Mouse (Mus musculus): ENCODE measurements around the gene Cyp11a1.

Cyp11a1 gene

DNA sequence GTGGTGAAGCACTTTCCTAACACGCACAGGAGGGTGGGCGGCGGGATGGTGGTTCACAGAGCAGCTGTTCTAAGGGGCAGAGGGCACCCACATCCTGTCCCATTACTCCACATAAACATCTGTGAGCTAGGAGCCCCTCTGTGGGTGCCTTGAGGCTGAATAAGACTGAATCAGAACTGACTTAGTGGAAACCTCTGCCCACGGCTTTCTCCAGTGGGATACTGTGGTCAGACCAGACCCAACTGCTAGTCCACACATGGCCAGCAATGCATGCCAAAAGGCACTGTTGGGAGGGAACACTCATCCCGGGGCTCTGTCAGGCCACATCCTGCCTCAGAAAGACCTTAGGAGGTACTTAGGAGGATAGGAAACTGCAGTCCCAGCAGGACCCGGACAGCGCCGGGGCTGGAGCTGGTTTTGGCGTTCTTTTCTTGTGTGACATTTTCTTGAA, 34.0 kb upstream of the Cyp11a1 start:
- no peak for DNase-seq (ENCODE audit: extremely low spot score, low spot score)

DNA sequence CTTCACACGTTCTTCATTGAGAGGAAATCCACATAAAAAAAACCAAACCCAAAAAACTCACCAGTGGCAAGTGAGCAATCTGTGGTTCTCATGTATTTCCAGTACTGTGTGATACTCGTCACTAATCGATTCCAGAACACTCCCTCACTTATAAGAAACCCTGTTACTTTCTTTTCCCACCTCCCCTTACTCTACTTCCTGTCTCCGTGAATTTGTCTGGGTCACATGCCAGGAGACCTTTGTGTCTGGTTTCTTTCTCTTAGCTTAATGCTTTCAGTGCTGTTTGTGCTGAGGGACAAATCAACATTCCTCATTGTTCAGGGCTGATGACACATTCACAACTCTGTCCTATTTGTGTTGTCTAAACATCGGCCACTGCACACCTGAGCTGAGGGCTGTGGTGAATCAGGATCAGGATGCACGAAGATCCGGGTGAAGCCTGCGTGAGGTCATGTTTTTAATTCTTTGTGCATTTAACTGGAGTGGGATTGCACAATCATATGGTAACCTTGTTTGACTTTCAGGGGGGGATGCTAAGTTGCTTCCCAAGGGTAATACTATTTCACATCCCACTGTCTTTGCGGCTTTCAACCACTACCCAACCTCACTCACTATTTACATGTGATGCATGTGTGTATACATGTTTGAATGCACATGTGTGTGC, 33.3 kb upstream of the Cyp11a1 start:
- DNase-seq (ENCODE audit: extremely low spot score, low spot score) = no peak

DNA sequence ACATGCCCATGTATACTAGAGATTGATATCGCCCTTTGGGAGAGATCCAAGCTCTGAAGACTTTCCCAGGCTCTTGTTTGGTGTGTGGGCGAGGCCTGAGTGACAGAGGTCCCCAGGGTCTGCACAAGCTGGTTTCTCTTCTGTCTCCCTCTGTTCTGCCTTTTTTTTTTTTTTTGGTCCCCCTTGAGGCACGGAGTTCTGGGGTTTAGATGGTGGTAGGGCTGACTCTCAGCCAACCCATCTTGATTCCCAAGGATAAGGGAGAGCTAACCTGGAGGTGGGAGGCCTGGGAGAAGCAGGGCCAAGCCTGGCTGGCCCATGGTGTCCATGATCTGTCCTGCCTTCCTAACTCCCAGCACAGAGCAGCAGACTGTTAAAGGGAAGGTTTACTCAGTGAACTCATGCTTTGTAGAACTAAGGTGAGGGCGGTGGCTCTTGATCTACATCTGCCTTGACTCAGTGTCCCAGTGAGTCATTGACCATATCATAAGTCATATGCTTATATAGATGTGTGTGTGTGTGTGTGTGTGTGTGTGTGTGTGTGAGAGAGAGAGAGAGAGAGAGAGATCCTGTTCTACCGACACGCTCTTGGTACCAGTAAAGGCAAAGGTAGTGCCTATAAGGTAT, 32.7 kb upstream of the Cyp11a1 start:
- DNase-seq (ENCODE audit: extremely low spot score, low spot score) = no peak

DNA sequence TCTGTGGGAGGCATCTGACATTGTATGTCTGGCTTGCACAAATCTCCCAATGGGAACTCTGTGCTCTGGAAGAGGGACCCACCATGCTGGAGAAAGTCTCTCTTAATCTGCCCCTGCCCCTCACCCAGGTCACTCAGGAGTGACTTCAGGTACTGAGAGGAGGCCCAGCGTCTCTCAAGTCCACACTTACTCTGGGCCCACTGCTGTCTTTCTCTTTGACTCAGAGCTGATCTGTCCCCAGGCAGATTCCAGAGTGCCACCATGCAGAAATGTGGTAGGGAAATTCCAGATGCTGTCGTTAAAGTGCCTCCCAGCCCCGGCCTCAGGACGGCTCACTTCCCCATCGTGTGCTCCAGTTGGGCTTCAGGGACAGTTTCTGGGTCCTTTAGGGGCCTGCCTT, 32.0 kb upstream of the Cyp11a1 start:
- DNase-seq (ENCODE audit: extremely low spot score, low spot score) = no peak

DNA sequence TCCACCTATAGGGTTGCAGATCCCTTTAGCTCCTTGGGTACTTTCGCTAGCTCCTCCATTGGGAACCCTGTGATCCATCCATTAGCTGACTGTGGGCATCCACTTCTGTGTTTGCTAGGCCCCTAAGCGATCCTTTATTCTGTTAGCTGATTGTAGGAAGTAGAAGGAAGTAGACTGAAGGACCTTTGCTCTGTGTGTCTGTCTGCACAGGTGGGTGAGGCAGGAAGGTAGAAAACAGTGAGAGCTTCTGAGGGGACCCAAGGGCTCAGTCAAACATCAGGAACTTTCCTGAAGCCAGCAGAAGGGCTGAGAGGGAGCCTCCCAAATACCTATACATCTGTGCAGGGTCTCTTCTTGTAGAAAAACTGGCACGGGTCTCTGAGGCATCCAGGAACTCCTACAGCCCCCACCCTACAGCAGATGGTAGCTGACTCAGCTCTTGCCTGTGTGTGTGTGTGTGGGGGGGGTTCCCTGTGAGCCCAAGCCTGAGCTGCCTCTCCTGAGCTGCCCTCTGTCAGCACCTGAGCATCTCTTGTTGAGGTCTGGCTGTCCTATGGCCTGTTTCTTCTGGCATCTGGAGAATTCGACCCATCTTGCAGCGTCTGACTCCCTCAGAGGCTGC, 30.9 kb upstream of the Cyp11a1 start:
- no peak for DNase-seq (ENCODE audit: extremely low spot score, low spot score)

DNA sequence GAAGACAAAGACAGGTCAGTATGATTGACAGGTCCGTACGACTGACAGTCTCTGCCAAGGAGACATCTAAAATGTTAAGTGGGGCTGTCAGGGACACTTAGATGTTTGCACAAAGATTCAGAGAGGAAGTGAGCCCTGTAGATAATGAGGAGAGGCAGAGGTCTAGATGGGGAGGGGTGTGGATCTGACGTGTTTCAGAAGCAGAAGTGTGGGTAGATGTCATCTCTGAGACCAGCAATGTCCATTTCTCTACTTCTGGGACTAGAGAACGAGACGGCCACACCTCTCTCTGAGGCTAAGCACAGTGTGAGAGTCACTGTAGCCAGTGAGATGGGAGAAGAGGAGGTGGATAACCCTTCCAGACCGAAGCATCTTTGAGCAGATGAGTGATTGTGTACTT, 28.2 kb upstream of the Cyp11a1 start:
- no peak for DNase-seq (ENCODE audit: extremely low spot score, low spot score)

DNA sequence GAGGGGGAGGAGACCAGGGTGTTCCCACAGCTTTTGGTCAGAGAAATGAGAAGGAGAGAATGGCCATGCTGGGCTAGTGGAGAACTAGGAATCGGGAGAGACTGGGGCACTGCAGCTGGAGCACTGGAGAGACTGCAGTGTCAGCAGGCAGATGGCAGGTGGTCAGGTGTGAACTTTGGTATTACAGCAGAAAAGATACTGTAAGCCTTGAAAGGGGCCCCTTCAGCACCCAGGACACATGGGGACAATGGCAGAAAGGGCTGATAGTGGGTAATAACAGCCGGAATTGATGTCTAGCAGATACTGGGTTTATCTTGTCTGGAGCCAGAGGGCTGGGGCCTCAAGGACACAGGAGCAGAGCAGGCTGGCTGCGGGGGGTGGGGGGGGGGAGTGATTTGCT, 27.4 kb upstream of the Cyp11a1 start:
- no peak for DNase-seq (ENCODE audit: extremely low spot score, low spot score)

DNA sequence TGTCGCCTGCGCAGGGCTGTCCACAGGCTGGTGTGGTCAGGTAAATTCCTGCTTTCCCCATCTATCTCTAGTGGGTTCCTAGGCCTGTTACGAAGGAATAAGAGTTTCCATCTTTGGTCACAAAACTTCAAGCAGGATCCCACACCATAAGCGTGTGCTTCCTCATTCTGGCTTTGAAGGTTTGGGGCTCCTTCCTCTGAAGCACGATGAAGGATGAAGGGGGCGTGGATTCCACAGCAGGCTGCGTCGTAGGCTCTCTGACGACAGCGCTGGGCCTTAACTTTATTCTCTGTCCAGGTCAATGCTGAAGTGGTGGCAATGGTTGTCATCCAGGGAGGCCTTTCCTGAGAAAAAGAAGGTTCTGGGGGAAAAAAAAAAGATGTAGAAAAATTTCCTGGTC, 25.6 kb upstream of the Cyp11a1 start:
- DNase-seq (ENCODE audit: extremely low spot score, low spot score) = no peak

DNA sequence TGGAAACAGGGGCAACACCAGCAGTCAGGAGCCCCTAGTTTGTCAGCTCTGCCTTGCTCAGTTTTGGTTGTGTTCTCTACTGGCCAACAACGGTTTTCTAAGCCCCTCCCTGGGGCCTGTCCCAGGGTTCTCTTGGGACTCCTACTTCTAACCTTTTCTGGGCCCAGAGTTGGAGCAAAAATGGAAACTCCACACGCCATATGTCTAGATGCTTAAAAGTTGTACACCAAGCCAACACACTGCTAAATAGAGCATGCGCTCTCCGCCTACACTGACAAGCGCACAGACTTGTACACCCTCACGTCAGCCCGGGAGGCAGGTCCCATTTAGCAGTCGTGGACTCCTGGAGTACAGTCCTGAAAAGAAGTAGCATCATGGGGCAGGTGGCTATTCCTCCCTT, 20.9 kb upstream of the Cyp11a1 start:
- no peak for DNase-seq (ENCODE audit: extremely low spot score, low spot score)

DNA sequence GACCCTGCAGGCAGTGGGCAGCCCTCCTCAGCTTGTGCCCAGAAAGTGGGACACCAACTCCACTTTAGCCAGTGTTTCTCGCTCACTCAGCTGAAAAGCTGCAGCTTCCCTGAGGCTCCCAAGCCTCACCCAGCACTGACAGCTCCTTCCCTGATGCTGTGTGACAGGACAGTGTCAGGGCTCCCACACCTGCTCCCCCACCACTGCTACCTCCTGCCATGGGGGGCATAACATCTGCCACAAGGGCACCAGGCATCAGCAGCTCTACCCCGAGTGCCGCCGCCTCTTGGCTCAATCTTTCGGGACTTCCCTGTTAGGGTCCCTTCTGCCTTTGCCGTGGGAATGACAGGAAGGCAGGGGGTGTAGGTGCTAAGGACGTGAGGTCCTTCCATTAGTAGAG, 19.9 kb upstream of the Cyp11a1 start:
- no peak for DNase-seq (ENCODE audit: extremely low spot score, low spot score)

DNA sequence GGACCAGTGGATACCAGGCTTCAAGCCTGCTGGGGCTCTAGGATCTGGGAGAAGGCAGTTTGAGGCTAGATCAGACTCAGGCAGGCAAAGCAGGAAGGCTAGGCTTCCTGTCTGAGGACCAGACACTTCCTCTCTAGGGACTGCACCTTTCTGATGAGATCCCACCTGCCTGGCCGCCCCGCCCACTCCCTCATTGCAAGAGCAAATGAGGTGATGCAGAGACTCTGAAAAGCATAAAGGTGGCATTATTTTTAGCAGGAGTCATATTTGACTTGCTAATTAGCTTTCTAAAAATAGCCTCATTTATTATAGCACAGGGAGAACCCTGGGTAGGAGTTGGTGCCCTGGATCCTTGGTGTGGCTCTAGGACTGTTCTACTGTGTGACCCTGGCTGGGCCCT, 18.1 kb upstream of the Cyp11a1 start:
- no peak for DNase-seq (ENCODE audit: extremely low spot score, low spot score)

DNA sequence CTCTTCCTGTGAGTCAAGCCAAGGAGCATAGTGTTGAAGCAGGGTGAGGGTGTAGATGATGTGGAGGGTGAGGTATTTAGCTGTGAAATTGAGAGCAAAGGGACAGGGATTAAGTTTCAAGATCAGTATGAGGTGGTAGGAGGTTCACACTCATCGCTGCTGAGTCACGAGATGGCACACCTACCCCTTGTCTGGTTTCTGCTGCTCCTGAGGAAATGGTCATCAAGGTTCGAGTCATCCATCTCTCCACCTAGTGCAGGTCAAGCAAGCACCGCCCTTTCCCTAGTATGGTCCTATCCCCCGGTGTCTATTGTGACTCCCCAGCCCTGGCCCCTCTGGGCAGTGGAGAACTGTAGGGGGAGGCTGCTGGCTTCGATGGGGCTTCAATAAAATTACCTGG, 16.9 kb upstream of the Cyp11a1 start:
- no peak for DNase-seq (ENCODE audit: extremely low spot score, low spot score)

DNA sequence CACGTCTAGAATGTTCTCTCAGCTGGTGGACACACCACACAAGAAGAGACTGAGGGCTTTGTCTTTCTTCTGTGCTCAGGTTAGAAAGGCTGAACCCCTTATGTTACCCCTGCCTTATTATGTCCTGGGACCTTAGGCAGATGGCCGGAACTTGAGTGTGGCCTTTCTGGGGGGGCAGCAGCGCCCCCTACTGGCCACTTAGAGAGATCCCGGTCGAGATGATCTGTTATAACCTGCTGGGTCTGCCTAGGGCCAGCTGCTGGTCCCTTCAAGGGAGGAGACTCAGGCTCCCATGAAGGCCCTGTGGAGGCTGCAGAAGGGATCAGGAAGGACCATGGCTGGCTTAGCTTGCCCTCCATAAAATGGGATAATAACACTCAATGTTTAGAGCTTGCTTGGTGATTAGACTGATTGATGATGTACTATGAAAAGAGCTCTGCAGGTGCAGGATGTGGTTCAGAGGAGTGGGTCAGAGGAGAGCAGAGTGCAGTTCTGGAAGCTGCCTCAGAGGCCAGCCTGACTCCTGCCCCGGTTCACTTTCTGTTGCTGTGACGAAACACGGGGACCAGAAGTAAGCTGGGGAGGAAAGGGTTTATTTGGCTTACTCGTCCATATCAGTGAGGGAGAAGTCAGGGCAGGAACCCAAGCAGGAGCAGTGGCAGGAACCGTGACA, 15.6 kb upstream of the Cyp11a1 start:
- DNase-seq (ENCODE audit: extremely low spot score, low spot score) = peak; percentile 43

DNA sequence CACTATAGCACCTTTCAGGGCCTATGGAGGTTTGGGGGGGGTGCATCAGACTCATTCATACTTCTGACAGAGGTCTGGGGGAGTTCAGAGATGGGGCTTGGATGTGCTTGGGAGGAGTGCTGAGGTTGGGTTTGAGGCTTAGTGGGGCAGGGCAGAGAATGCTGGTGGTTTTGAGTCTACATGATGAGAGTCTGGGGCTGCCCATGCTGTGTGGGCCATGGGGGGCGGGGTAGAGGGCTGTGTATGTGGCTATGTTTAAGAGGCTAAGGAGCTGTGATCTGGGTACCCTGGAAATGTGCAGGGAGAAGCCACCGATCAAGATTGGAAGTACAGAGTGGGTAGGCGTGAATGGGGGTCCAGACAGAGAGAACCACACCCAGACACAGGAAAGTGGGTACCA, 14.2 kb upstream of the Cyp11a1 start:
- DNase-seq (ENCODE audit: extremely low spot score, low spot score) = no peak

DNA sequence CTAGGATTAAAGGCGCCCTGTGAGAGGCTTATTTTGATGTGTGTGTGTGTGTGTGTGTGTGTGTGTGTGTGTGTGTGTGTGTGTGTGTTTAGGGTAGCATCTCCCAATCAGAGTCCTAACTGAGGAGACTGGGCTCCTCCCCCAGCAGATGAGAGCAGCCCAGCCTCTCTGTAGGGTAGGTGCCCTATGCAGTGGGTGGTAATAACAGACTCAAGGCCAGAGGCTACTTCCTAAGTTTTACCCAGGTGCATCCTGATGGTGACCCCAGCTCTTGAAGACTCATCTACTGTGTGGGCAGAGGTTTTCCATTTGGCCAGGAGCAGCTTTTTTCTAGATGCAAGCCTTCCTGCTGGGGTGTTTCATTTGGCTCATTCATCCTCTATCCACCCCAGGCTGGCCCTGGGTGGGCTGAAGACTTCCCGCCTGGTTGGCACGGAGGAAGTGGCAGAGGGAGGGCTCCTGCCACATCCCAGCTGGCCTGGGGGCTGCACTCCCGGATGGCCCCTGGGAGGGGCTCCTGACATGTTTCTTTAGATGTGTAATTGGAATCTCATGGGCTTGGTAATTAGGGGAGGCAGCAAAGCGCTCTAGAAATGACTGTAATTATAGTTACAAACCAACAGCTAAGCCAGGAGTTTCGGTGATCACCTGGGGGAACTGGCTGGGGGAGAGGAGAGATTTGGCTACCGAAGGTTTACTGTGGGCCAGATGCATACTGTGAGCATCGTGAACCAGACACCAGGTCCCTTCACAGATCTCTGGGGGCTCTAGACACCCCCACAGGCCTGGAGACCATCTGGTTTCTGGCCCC, 13.2 kb upstream of the Cyp11a1 start:
- DNase-seq (ENCODE audit: extremely low spot score, low spot score) = no peak

DNA sequence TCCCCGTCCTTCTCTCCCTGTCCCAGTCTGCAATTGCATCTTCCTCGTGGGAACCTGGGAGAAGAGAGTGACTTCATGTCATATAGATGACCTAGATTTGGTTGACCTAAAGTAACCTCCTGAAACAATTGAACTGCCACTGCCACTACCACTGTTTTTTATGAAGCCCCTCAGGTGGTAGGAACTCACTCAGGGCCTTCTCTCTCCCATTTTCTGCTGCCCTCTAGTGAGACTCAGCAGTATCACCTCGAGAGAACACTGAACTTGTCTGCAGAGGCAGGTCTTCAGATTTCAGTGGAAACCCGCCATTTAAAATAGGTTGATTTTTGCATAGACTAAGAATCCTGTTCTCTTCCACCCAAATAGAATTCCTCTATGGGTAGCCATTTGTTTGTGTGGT, 10.9 kb upstream of the Cyp11a1 start:
- DNase-seq (ENCODE audit: extremely low spot score, low spot score) = peak; percentile 34

DNA sequence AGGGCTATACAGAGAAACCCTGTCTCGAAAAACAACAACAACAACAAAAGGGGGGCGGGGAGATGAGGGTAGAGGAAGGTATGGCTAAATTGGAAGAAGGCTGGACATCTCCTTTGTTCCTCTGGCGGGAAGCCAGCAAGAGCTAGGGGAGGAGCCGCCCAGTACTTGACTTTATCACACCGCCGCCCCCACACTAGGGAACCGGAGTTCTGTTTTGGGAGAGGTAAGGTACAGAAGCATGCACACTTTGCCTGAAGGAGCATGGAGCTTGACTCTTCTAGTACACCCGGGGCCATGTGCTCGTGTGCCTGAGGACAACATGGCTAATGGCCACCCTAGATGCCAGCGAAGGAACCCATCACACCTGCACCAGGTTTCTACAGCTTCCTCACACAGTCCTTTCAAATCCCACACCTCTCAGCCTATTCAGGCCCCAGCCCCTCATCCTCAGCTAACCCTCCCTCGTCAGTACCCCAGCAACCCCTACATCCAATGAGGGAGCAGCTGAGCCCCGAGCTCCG, 8.6 kb upstream of the Cyp11a1 start:
- no peak for DNase-seq (ENCODE audit: extremely low spot score, low spot score)

DNA sequence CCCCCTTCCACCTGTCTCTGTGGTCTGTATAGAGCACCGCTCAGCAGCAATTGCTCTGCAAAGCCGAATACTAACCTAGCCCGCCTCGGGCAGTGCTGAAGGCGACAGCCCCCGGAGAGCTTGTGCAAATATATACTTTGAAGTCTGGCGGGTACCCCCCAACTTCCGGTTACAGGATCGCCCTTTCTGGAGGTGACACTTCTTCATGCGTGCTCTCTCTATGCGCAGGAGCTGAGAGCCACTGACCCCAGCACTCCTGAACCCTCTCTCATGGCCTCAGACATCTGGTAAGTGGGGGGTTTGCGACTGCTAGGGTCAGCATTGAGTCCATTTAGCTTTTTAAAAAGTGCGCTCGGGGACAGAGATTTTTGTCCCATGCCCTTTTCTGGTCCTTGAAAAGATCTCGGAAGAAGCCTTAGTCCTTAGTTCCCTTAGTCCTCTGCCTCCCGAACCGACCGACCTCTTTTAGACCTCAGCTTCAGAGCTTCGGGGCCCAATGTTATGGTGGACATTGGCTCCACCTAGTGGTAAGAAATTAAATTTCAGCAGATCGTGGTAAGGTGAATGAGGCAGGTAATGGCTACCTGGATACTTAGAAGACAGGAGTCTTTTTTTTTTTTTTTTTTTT, 8.1 kb upstream of the Cyp11a1 start:
- peak; percentile 61 for DNase-seq (ENCODE audit: extremely low spot score, low spot score)

DNA sequence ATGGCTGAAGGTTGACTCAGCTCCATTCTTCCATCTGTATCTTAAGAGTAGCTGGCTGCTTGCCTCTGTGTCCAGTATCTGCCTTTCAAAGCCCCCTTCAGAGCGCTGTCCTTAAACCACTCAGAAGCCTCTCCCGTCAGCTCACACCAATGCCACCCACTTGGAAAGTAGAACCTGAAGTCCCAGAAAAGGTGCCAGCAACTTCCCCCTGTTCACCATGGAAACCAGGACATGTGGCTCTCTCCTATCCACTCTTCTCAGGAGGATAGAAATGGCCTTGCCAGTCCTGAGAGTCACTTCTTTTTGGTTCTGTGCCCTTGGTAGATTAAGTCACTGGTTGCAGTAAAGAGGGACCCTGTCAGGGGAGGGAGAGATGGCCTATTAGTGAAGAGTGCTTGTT, 7.5 kb upstream of the Cyp11a1 start:
- no peak for DNase-seq (ENCODE audit: extremely low spot score, low spot score)

DNA sequence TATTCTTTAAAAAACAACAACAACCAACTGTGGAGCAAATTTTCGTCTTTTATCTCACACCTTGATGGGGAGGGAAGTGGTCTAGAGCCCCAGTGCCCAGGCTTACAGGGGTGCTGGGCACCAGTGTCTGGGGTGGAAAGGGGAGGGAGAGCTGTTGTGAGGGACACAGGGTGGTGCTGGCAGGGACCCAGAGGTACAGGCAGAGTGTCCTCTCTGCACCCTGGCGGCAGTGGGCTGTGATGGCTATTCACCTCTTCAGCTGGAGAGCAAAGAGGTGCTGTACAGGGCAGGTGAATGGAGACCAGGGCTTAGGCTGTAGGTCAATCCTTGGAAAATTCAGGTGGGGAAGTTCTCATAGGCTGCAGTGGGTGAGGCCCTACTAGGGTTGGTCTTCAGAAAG, 6.5 kb upstream of the Cyp11a1 start:
- no peak for DNase-seq (ENCODE audit: extremely low spot score, low spot score)

DNA sequence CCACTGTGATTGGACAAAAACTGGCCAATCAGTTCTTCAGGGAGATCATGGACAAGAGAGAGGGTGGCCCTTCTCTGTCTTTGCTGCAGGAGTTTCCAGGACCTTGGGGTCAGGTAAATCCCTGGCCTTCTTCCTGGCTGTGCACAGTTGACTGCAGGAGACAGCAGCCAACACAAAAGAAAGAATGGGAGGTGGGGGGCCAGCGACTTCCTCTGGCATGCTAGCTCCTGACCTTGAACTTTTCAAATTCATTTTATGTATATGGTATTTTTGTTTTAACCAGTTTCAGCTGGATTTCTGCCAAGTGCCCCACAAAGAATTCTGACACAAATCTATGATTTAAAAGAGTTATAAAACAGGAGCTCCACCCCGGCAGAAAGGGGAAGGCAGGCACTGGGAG, 2.9 kb upstream of the Cyp11a1 start:
- no peak for DNase-seq (ENCODE audit: extremely low spot score, low spot score)

Data from neural tube, embryonic 10.5 days (tissue).